Mouse (Mus musculus) MEL (cell line): Measurements from ENCODE around the gene B230104I21Rik.

Experiments used
- CTCF ChIP-seq, 3 experiments: IDR thresholded peaks in 2 of 3; conservative IDR thresholded peaks in 1 of 3; 2 replicates each; pipeline ENCODE4 v1.5.1; 2011 to 2012; ENCODE audit warnings: low read length in 3 of 3, low read depth in 2 of 3, mild to moderate bottlenecking in 2 of 3, improper control_type of control experiment in 1 of 3, inconsistent platforms in 1 of 3, mixed read lengths in 1 of 3, moderate library complexity in 1 of 3; ENCODE audit not compliant: control insufficient read depth in 1 of 3, insufficient read depth in 1 of 3, poor library complexity in 1 of 3, severe bottlenecking in 1 of 3
- HCFC1 ChIP-seq: IDR thresholded peaks from 2 replicates; pipeline ENCODE4 v1.6.1; 2012; ENCODE audit warnings: low read depth, mild to moderate bottlenecking, inconsistent platforms, low read length, improper control_type of control experiment, moderate library complexity
- POLR2A ChIP-seq, 2 experiments: IDR thresholded peaks; 2 replicates each; pipeline ENCODE4 v1.6.1; 2011 to 2012; ENCODE audit warnings: low read length in 2 of 2, mild to moderate bottlenecking in 2 of 2, control low read depth in 1 of 2, improper control_type of control experiment in 1 of 2, low read depth in 1 of 2, moderate library complexity in 1 of 2; ENCODE audit not compliant: control insufficient read depth in 1 of 2, insufficient read depth in 1 of 2, poor library complexity in 1 of 2

GRCm38 (mm10) chr4:154334699-154335402 lies 1.1 kb upstream of the B230104I21Rik start:
- TF ChIP-seq CTCF (IDR thresholded peaks at IDR 0.05 in 2 of 3, conservative IDR thresholded peaks at IDR 0.05 in 1 of 3; ENCODE audit: control insufficient read depth in 1 of 3, insufficient read depth in 1 of 3, low read depth in 2 of 3, low read length in 3 of 3, poor library complexity in 1 of 3, severe bottlenecking in 1 of 3) = no peak
- no peak for TF ChIP-seq HCFC1
- TF ChIP-seq POLR2A (IDR thresholded peaks at IDR 0.05; ENCODE audit: control insufficient read depth in 1 of 2, insufficient read depth in 1 of 2, low read depth in 1 of 2, low read length in 2 of 2, poor library complexity in 1 of 2) = no peak
